Mouse (Mus musculus): Measurements from ENCODE around the gene Cox4i1.

Gene Cox4i1

GRCm38 (mm10) chr8:120697154-120697978, 29.3 kb downstream of the Cox4i1 start:
- DNase-seq = no peak

GRCm38 (mm10) chr8:120697979-120698272, 29.9 kb downstream of the Cox4i1 start:
- DNase-seq = no peak

GRCm38 (mm10) chr8:120698426-120698825, 30.4 kb downstream of the Cox4i1 start:
- DNase-seq = no peak

- no peak for DNase-seq
Measured at GRCm38 (mm10) chr8:120699079-120699478, 31.1 kb downstream of the Cox4i1 start.

GRCm38 (mm10) chr8:120699565-120699964, 31.5 kb downstream of the Cox4i1 start:
- DNase-seq = no peak

GRCm38 (mm10) chr8:120700053-120700452, 32.0 kb downstream of the Cox4i1 start:
- no peak for DNase-seq

GRCm38 (mm10) chr8:120701758-120702465, 33.9 kb downstream of the Cox4i1 start:
- DNase-seq = peak; percentile 20

GRCm38 (mm10) chr8:120704203-120704602, 36.2 kb downstream of the Cox4i1 start:
- no peak for DNase-seq

GRCm38 (mm10) chr8:120705163-120705562, 37.1 kb downstream of the Cox4i1 start:
- DNase-seq = no peak

GRCm38 (mm10) chr8:120706193-120706592, 38.2 kb downstream of the Cox4i1 start:
- no peak for DNase-seq

GRCm38 (mm10) chr8:120709176-120709575, 41.2 kb downstream of the Cox4i1 start:
- no peak for DNase-seq

GRCm38 (mm10) chr8:120715200-120715599, 47.2 kb downstream of the Cox4i1 start:
- DNase-seq = no peak

- no peak for DNase-seq
Measured at GRCm38 (mm10) chr8:120715996-120716680, 48.1 kb downstream of the Cox4i1 start.

- DNase-seq = no peak
Measured at GRCm38 (mm10) chr8:120719586-120720236, 51.7 kb downstream of the Cox4i1 start.

GRCm38 (mm10) chr8:120723025-120723424, 55.0 kb downstream of the Cox4i1 start:
- no peak for DNase-seq
